Mouse (Mus musculus): Measurements from ENCODE around the gene Lrrn2.

- no peak for TF ChIP-seq CTCF (IDR thresholded peaks at IDR 0.05; ENCODE audit: borderline replicate concordance, insufficient read depth, low read length)
- no peak for TF ChIP-seq POLR2A (IDR thresholded peaks at IDR 0.05; ENCODE audit: low read depth, low read length)
Measured at GRCm38 (mm10) chr1:132903519-132903918, 23.4 kb downstream of the Lrrn2 start.
